In genomic region chr7:43512519-43512918, GRCm38 (mm10) we compare ENCODE assay signal across 22 mouse cellular contexts. TPM values are rescaled to one million over a fixed set of nuclear protein-coding genes. Genes with fewer than 3 reads are reported as not detected.
DNase-seq lines count a peak whose midpoint lies in the region; ATAC-seq and TF ChIP-seq lines count a peak whose summit lies in the region.
"Had no signal": no experiment of that assay in that cellular context is flagged by ENCODE, and none has a peak within 500 bp of the region (broad histone marks: within the 10 kb centered on the region; RNA-seq: fewer than 3 reads in every experiment).

No protein-coding gene starts in this region.

- H3K27me3 ChIP-seq in heart, embryonic 10.5 days (ENCODE audit: insufficient read depth, poor library complexity, severe bottlenecking), result no peaks in the 10 kb centered on the region
- no peaks in the 10 kb centered on the region for H3K27me3 ChIP-seq in heart, embryonic 11.5 days (ENCODE audit: control insufficient read depth, insufficient read depth, low read length)
- no peaks in the 10 kb centered on the region for H3K27me3 ChIP-seq in C2C12 (ENCODE audit: control insufficient read depth, insufficient read depth, insufficient read length)
- peaks cover 6% of the 10 kb centered on the region for H3K27me3 ChIP-seq in myocyte (ENCODE audit: control insufficient read depth, insufficient read depth, insufficient read length)

- no peak overlapping the region for H3K9ac ChIP-seq in heart, embryonic 11.5 days (ENCODE audit: low read depth, low read length)

- TF ChIP-seq CTCF in C2C12 (IDR thresholded peaks at IDR 0.05; ENCODE audit: control insufficient read depth, insufficient read depth, insufficient read length), result no peak

- H3K79me2 ChIP-seq in C2C12 (ENCODE audit: control insufficient read depth, insufficient read depth), result no peaks in the 10 kb centered on the region
- no peaks in the 10 kb centered on the region for H3K79me2 ChIP-seq in myocyte (ENCODE audit: control insufficient read depth, insufficient read depth)

- peak; percentile 14 for DNase-seq in heart, embryonic 10.5 days (ENCODE audit: low spot score)
- peak; percentile 5 for DNase-seq in forelimb bud, embryonic 11.5 days (ENCODE audit: low read depth, low spot score)
- DNase-seq in spleen, postnatal 36 days (ENCODE audit: low spot score in 2 of 2), result no peak
- no peak for DNase-seq in embryo, embryonic 10 days (ENCODE audit: low spot score)
- DNase-seq in urinary bladder, postnatal 4 days (ENCODE audit: low spot score in 2 of 2), result no peak
- DNase-seq: adrenal gland, adult 2 months; adrenal gland, adult 8-10 months; adrenal gland, postnatal 10 days; adrenal gland, postnatal 14 days; adrenal gland, postnatal 25 days; adrenal gland, postnatal 36 days; B cell, adult 2 months; cerebellum, adult 11 months; cerebellum, adult 11-12 months; cerebellum, adult 18-20 months had no signal

- H3ac ChIP-seq in C2C12 (ENCODE audit: control insufficient read depth, insufficient read length, low read depth) (no peak overlapping the region), myocyte (ENCODE audit: control insufficient read depth, insufficient read length) (no peak overlapping the region)

- no peaks in the 10 kb centered on the region for H3K36me3 ChIP-seq in heart, embryonic 10.5 days
- no peaks in the 10 kb centered on the region for H3K36me3 ChIP-seq in heart, embryonic 11.5 days (ENCODE audit: control insufficient read depth, insufficient read depth, low read length)
- H3K36me3 ChIP-seq in C2C12 (ENCODE audit: control insufficient read depth, insufficient read depth), result no peaks in the 10 kb centered on the region
- no peaks in the 10 kb centered on the region for H3K36me3 ChIP-seq in myocyte (ENCODE audit: control insufficient read depth, insufficient read depth)
- H3K36me3 ChIP-seq: G1E had no signal

- no peaks in the 10 kb centered on the region for H3K4me1 ChIP-seq in heart, embryonic 10.5 days
- H3K4me1 ChIP-seq in heart, embryonic 11.5 days (ENCODE audit: control insufficient read depth, insufficient read depth, low read length), result no peaks in the 10 kb centered on the region

- no peak for ATAC-seq in heart, embryonic 11.5 days (replicated peaks; ENCODE audit: insufficient number of reproducible peaks, low FRiP score, low TSS enrichment)
- ATAC-seq: activated CD4-positive, CD25-positive, alpha-beta regulatory T cell, adult 4 months; CD4-positive, CD25-positive, alpha-beta regulatory T cell, adult 4 months; Patski had no signal

- H3K4me2 ChIP-seq in heart, embryonic 11.5 days, result no peak overlapping the region
- H3K4me2 ChIP-seq in myocyte (ENCODE audit: low read depth), result no peak overlapping the region

- H3K4me3 ChIP-seq in heart, embryonic 10.5 days, result no peak overlapping the region
- H3K4me3 ChIP-seq in heart, embryonic 11.5 days (ENCODE audit: low read depth, low read length), result no peak overlapping the region
- H3K4me3 ChIP-seq in C2C12 (ENCODE audit: insufficient read depth, poor library complexity, severe bottlenecking) (no peak overlapping the region), myocyte (no peak overlapping the region)

- no peaks in the 10 kb centered on the region for H3K9me3 ChIP-seq in heart, embryonic 10.5 days
- 0 out of 2 replicates have a peak, but pooled peaks cover 2% of the 10 kb centered on the region for H3K9me3 ChIP-seq in heart, embryonic 11.5 days (replicated peaks; ENCODE audit: control insufficient read depth, low read length)
- H3K9me3 ChIP-seq: G1E had no signal

- 79% methylated on average over 4 of the region's 4 CpGs for WGBS in heart, embryonic 10.5 days
- 75% methylated on average over 4 of the region's 4 CpGs for WGBS in heart, embryonic 11.5 days (ENCODE audit: insufficient replicate concordance)

- no peak for TF ChIP-seq POLR2A in myocyte (IDR thresholded peaks at IDR 0.05; ENCODE audit: insufficient read length, low read depth)

- H3K79me3 ChIP-seq in C2C12 (ENCODE audit: low read depth), result no peaks in the 10 kb centered on the region

- H3K27ac ChIP-seq in heart, embryonic 10.5 days, result no peak overlapping the region
- H3K27ac ChIP-seq in heart, embryonic 11.5 days (ENCODE audit: low read depth, low read length), result no peak overlapping the region

TF ChIP-seq in C2C12, 6 proteins besides CTCF, POLR2A, EP300 and RAD21:
- TF ChIP-seq MYOD1 (IDR thresholded peaks at IDR 0.05; ENCODE audit: control insufficient read depth, insufficient read length, low read depth) (peak; percentile 56), FOSL1 (IDR thresholded peaks at IDR 0.05; ENCODE audit: insufficient read depth, low read length, poor library complexity, severe bottlenecking) (no peak)

TF ChIP-seq in myocyte, 11 proteins besides CTCF, POLR2A, EP300 and RAD21:
- no peak for TF ChIP-seq MAX (IDR thresholded peaks at IDR 0.05; ENCODE audit: low read depth)
- TF ChIP-seq CEBPB (IDR thresholded peaks at IDR 0.05; ENCODE audit: insufficient read depth, poor library complexity, severe bottlenecking), result no peak
- no peak for TF ChIP-seq REST (IDR thresholded peaks at IDR 0.05; ENCODE audit: insufficient read depth, insufficient read length)
- TF ChIP-seq MYOD1 (IDR thresholded peaks at IDR 0.05; ENCODE audit: control insufficient read depth in 1 of 3, insufficient read length in 2 of 3, low read depth in 2 of 3), result peak; percentile 19 to 73 (median 67)

RNA-seq across cellular contexts. Expression of gene 4931406B18Rik, which starts 6.8 kb away (rescaled TPM):
- polyA plus RNA-seq in heart, embryonic 10.5 days (2016; fragmentation: Nextera tagmentation; extraction: Ambion mirVana), result not detected in 2 replicates
- polyA plus RNA-seq in heart, embryonic 11.5 days (2014; fragmentation: Nextera tagmentation; extraction: Ambion mirVana), result not detected in 2 replicates
- polyA plus RNA-seq in C2C12 (2012; fragmentation: generic; extraction: Trizol) (not detected), myocyte (2012; fragmentation: generic; extraction: Trizol) (not detected)
- polyA plus RNA-seq: activated CD4-positive, CD25-positive, alpha-beta regulatory T cell, adult 4 months; adrenal gland, adult 2 months; CD4-positive, CD25-positive, alpha-beta regulatory T cell, adult 4 months; G1E; Patski had no signal

RNA-seq across cellular contexts. Expression of gene Iglon5, which starts 22.6 kb away (rescaled TPM):
- 0.20 TPM in 1 of 2 replicates, not detected in the other for polyA plus RNA-seq in heart, embryonic 10.5 days (2016; fragmentation: Nextera tagmentation; extraction: Ambion mirVana)
- 0.10 and 0.11 TPM in 2 replicates for polyA plus RNA-seq in heart, embryonic 11.5 days (2014; fragmentation: Nextera tagmentation; extraction: Ambion mirVana)
- polyA plus RNA-seq in C2C12 (2012; fragmentation: generic; extraction: Trizol), result 1.8 TPM
- 4.9 TPM for polyA plus RNA-seq in myocyte (2012; fragmentation: generic; extraction: Trizol)
- polyA plus RNA-seq: activated CD4-positive, CD25-positive, alpha-beta regulatory T cell, adult 4 months; G1E had no signal

RNA-seq across cellular contexts. Expression of gene Cd33, which starts 31.7 kb away (rescaled TPM):
- 0.34 and 0.37 TPM in 2 replicates for polyA plus RNA-seq in heart, embryonic 10.5 days (2016; fragmentation: Nextera tagmentation; extraction: Ambion mirVana)
- 0.44 and 0.79 TPM in 2 replicates for polyA plus RNA-seq in heart, embryonic 11.5 days (2014; fragmentation: Nextera tagmentation; extraction: Ambion mirVana)
- polyA plus RNA-seq in C2C12 (2012; fragmentation: generic; extraction: Trizol) (under 0.01 TPM), myocyte (2012; fragmentation: generic; extraction: Trizol) (0.02 TPM)
- polyA plus RNA-seq: activated CD4-positive, CD25-positive, alpha-beta regulatory T cell, adult 4 months; CD4-positive, CD25-positive, alpha-beta regulatory T cell, adult 4 months had no signal

RNA-seq across cellular contexts. Expression of gene Zfp658, which starts 49.5 kb away (rescaled TPM):
- polyA plus RNA-seq in heart, embryonic 10.5 days (2016; fragmentation: Nextera tagmentation; extraction: Ambion mirVana), result 1.4 and 2.1 TPM in 2 replicates
- polyA plus RNA-seq in heart, embryonic 11.5 days (2014; fragmentation: Nextera tagmentation; extraction: Ambion mirVana), result 1.2 and 1.9 TPM in 2 replicates
- polyA plus RNA-seq in C2C12 (2012; fragmentation: generic; extraction: Trizol) (0.90 TPM), myocyte (2012; fragmentation: generic; extraction: Trizol) (0.72 TPM)

RNA-seq across cellular contexts. Expression of gene Vsig10l, which starts 49.6 kb away (rescaled TPM):
- polyA plus RNA-seq in heart, embryonic 10.5 days (2016; fragmentation: Nextera tagmentation; extraction: Ambion mirVana), result 1.4 and 1.5 TPM in 2 replicates
- 0.99 and 1.9 TPM in 2 replicates for polyA plus RNA-seq in heart, embryonic 11.5 days (2014; fragmentation: Nextera tagmentation; extraction: Ambion mirVana)
- 1.2 TPM for polyA plus RNA-seq in C2C12 (2012; fragmentation: generic; extraction: Trizol)
- polyA plus RNA-seq in myocyte (2012; fragmentation: generic; extraction: Trizol), result 0.73 TPM

Comparison
In these comparisons a context has a peak if more than half of its experiments do, and no peak if none do; other contexts are left out.
1. DNase-seq: peak in heart, embryonic 10.5 days (single experiment) and forelimb bud, embryonic 11.5 days (single experiment); none in spleen, postnatal 36 days (0 of 2), embryo, embryonic 10 days (single experiment) and urinary bladder, postnatal 4 days (0 of 2).